Mouse (Mus musculus) heart, embryonic 13.5 days (tissue): ENCODE results near the gene Mrpl37. TPM values are rescaled to one million over a fixed set of nuclear protein-coding genes. Genes with fewer than 3 reads are reported as not detected.

Source experiments
- ATAC-seq: fragments of 200-750 bp; cut with Nextera tagmentation; 2 replicates; pipeline ENCODE4 v1.8.0; 2017; ENCODE audit warnings: moderate TSS enrichment; ENCODE audit not compliant: insufficient number of reproducible peaks, low FRiP score, low TSS enrichment; ENCODE audit errors: extremely low read depth
- H3K27ac ChIP-seq: fragments of 300-500 bp; sonication (generic); replicated peaks from 2 replicates; pipeline ENCODE4 v1.5.1; 2015; ENCODE audit warnings: moderate library complexity, mild to moderate bottlenecking, inconsistent platforms
- H3K27me3 ChIP-seq: fragments of 300-500 bp; sonication (generic); replicated peaks from 2 replicates; pipeline ENCODE4 v1.6.1; 2015; ENCODE audit warnings: mild to moderate bottlenecking, inconsistent platforms
- H3K36me3 ChIP-seq: fragments of 300-500 bp; sonication (generic); 2 replicates; pipeline ENCODE4 v1.6.1; 2015; ENCODE audit warnings: mild to moderate bottlenecking, inconsistent platforms
- H3K4me1 ChIP-seq: fragments of 300-500 bp; sonication (generic); 2 replicates; pipeline ENCODE4 v1.6.1; 2015; ENCODE audit warnings: inconsistent platforms
- H3K4me2 ChIP-seq: fragments of 300-500 bp; sonication (generic); 2 replicates; pipeline ENCODE4 v1.6.1; 2015; ENCODE audit warnings: inconsistent platforms, mild to moderate bottlenecking, moderate library complexity
- H3K4me3 ChIP-seq: fragments of 300-500 bp; sonication (generic); 2 replicates; pipeline ENCODE4 v1.5.1; 2015; ENCODE audit warnings: moderate library complexity, mild to moderate bottlenecking, inconsistent platforms
- H3K9ac ChIP-seq: fragments of 300-500 bp; sonication (generic); 2 replicates; pipeline ENCODE4 v1.6.1; 2015; ENCODE audit warnings: inconsistent platforms, mild to moderate bottlenecking, moderate library complexity
- H3K9me3 ChIP-seq: fragments of 300-500 bp; sonication (generic); 2 replicates; pipeline ENCODE4 v1.6.1; 2016; ENCODE audit warnings: inconsistent platforms
- WGBS: fragments of 180-500 bp; shearing (Covaris S2); methylation state at CpG from one replicate; pipeline ENCODE4 v1.1.7; 2015; ENCODE audit warnings: mixed read lengths; 5-methylcytosine and 5-hydroxymethylcytosine counted together
- polyA plus RNA-seq: library from polyadenylated mRNA; unstranded; fragments of >200 nt; fragmentation: Nextera tagmentation; extraction: Ambion mirVana; gene quantifications from 2 replicates; pipeline ENCODE4 v1.2.1, GENCODE M21; 2015

Gene Mrpl37
- polyA plus RNA-seq, 1 experiment from 2014 or later: 86.4 TPM

GRCm38 (mm10) chr4:107015971-107016511 lies 50.6 kb downstream of the Mrpl37 start:
- H3K4me3 ChIP-seq: no peak overlapping the region
- 64% methylated on average over 13 of the region's 13 CpGs for WGBS
- no peaks in the 10 kb centered on the region for H3K9me3 ChIP-seq
- H3K36me3 ChIP-seq: 0 out of 2 replicates have a peak, but pooled peaks cover 5% of the 10 kb centered on the region
- 0 out of 2 replicates have a peak overlapping the region, but pooled peaks have one; percentile 15 for H3K9ac ChIP-seq
- H3K27ac ChIP-seq: peak overlapping the region; percentile 24
- H3K4me2 ChIP-seq: no peak overlapping the region
- ATAC-seq: no peak
- no peaks in the 10 kb centered on the region for H3K27me3 ChIP-seq
- H3K4me1 ChIP-seq: peaks cover 97% of the 10 kb centered on the region

GRCm38 (mm10) chr4:107013817-107014260 lies 52.8 kb downstream of the Mrpl37 start:
- no peak overlapping the region for H3K4me2 ChIP-seq
- no peak overlapping the region for H3K4me3 ChIP-seq
- H3K36me3 ChIP-seq: peaks cover 19% of the 10 kb centered on the region
- ATAC-seq: no peak
- WGBS: 67% methylated on average over 9 of the region's 9 CpGs
- H3K27ac ChIP-seq: 0 out of 2 replicates have a peak overlapping the region, but pooled peaks have one; percentile 10
- H3K27me3 ChIP-seq: no peaks in the 10 kb centered on the region
- peaks cover 75% of the 10 kb centered on the region for H3K4me1 ChIP-seq
- H3K9me3 ChIP-seq: no peaks in the 10 kb centered on the region
- H3K9ac ChIP-seq: 0 out of 2 replicates have a peak overlapping the region, but pooled peaks have one; percentile 2

- no peak for ATAC-seq
- H3K27ac ChIP-seq: 0 out of 2 replicates have a peak overlapping the region, but pooled peaks have one; percentile 10
- WGBS: 81% methylated on average over 6 of the region's 6 CpGs
Observed at GRCm38 (mm10) chr4:107013119-107013816, 53.4 kb downstream of the Mrpl37 start.

GRCm38 (mm10) chr4:107012574-107012973 lies 54.1 kb downstream of the Mrpl37 start:
- ATAC-seq: no peak
- 77% methylated on average over 3 of the region's 3 CpGs for WGBS
- no peak overlapping the region for H3K27ac ChIP-seq

More at GRCm38 (mm10) chr4:107013119-107013816, 53.4 kb downstream of the Mrpl37 start:
- Histone ChIP-seq H3K9me3 (no peaks in the 10 kb centered on the region), H3K36me3 (peaks cover 19% of the 10 kb centered on the region), H3K4me3 (no peak overlapping the region), H3K4me1 (peaks cover 70% of the 10 kb centered on the region), H3K4me2 (no peak overlapping the region), H3K9ac (0 out of 2 replicates have a peak overlapping the region, but pooled peaks have one; percentile 2), H3K27me3 (no peaks in the 10 kb centered on the region)

GRCm38 (mm10) chr4:107012005-107012478 lies 54.6 kb downstream of the Mrpl37 start:
- no peak overlapping the region for H3K4me3 ChIP-seq
- peaks cover 19% of the 10 kb centered on the region for H3K36me3 ChIP-seq
- peaks cover 57% of the 10 kb centered on the region for H3K4me1 ChIP-seq
- 67% methylated on average over 13 of the region's 13 CpGs for WGBS
- H3K9ac ChIP-seq: no peak overlapping the region
- no peaks in the 10 kb centered on the region for H3K27me3 ChIP-seq
- no peak overlapping the region for H3K4me2 ChIP-seq
- no peak overlapping the region for H3K27ac ChIP-seq
- no peaks in the 10 kb centered on the region for H3K9me3 ChIP-seq
- ATAC-seq: no peak

More at GRCm38 (mm10) chr4:107012574-107012973, 54.1 kb downstream of the Mrpl37 start:
- H3K4me3 ChIP-seq: no peak overlapping the region
- peaks cover 19% of the 10 kb centered on the region for H3K36me3 ChIP-seq
- H3K9ac ChIP-seq: no peak overlapping the region
- no peaks in the 10 kb centered on the region for H3K9me3 ChIP-seq
- no peaks in the 10 kb centered on the region for H3K27me3 ChIP-seq
- H3K4me2 ChIP-seq: no peak overlapping the region
- H3K4me1 ChIP-seq: peaks cover 63% of the 10 kb centered on the region

GRCm38 (mm10) chr4:107011325-107012004 lies 55.2 kb downstream of the Mrpl37 start:
- H3K4me2 ChIP-seq: no peak overlapping the region
- H3K27me3 ChIP-seq: no peaks in the 10 kb centered on the region
- 82% methylated on average over 8 of the region's 8 CpGs for WGBS
- no peaks in the 10 kb centered on the region for H3K9me3 ChIP-seq
- no peak overlapping the region for H3K4me3 ChIP-seq
- H3K27ac ChIP-seq: no peak overlapping the region
- H3K9ac ChIP-seq: no peak overlapping the region
- peaks cover 51% of the 10 kb centered on the region for H3K4me1 ChIP-seq
- H3K36me3 ChIP-seq: peaks cover 19% of the 10 kb centered on the region
- no peak for ATAC-seq

- Histone ChIP-seq H3K4me2 (no peak overlapping the region), H3K4me1 (peaks cover 44% of the 10 kb centered on the region), H3K27ac (no peak overlapping the region), H3K4me3 (no peak overlapping the region), H3K9me3 (no peaks in the 10 kb centered on the region), H3K36me3 (peaks cover 14% of the 10 kb centered on the region), H3K9ac (no peak overlapping the region), H3K27me3 (no peaks in the 10 kb centered on the region)
- ATAC-seq: no peak
- WGBS: 92% methylated on average over 7 of the region's 7 CpGs
Observed at GRCm38 (mm10) chr4:107009548-107009947, 57.1 kb downstream of the Mrpl37 start.

- Histone ChIP-seq H3K4me2 (no peak overlapping the region), H3K27me3 (no peaks in the 10 kb centered on the region)
- ATAC-seq: no peak
Observed at GRCm38 (mm10) chr4:107008161-107008560, 58.5 kb downstream of the Mrpl37 start.

GRCm38 (mm10) chr4:107007359-107007758 lies 59.3 kb downstream of the Mrpl37 start:
- ATAC-seq: no peak
- 80% methylated on average over 8 of the region's 8 CpGs for WGBS

More at GRCm38 (mm10) chr4:107008161-107008560, 58.5 kb downstream of the Mrpl37 start:
- no peak overlapping the region for H3K27ac ChIP-seq
- peaks cover 42% of the 10 kb centered on the region for H3K4me1 ChIP-seq
- no peak overlapping the region for H3K4me3 ChIP-seq
- 79% methylated on average over 2 of the region's 2 CpGs for WGBS
- H3K36me3 ChIP-seq: peaks cover 14% of the 10 kb centered on the region
- no peaks in the 10 kb centered on the region for H3K9me3 ChIP-seq
- no peak overlapping the region for H3K9ac ChIP-seq

GRCm38 (mm10) chr4:107006807-107007206 lies 59.9 kb downstream of the Mrpl37 start:
- Histone ChIP-seq H3K9me3 (no peaks in the 10 kb centered on the region), H3K4me1 (peaks cover 42% of the 10 kb centered on the region), H3K9ac (no peak overlapping the region), H3K36me3 (peaks cover 14% of the 10 kb centered on the region), H3K27me3 (no peaks in the 10 kb centered on the region), H3K27ac (no peak overlapping the region), H3K4me2 (no peak overlapping the region), H3K4me3 (no peak overlapping the region)
- 81% methylated on average over 6 of the region's 6 CpGs for WGBS
- no peak for ATAC-seq

More at GRCm38 (mm10) chr4:107007359-107007758, 59.3 kb downstream of the Mrpl37 start:
- Histone ChIP-seq H3K4me1 (peaks cover 42% of the 10 kb centered on the region), H3K27me3 (no peaks in the 10 kb centered on the region), H3K4me2 (no peak overlapping the region), H3K36me3 (peaks cover 14% of the 10 kb centered on the region), H3K27ac (no peak overlapping the region), H3K9me3 (no peaks in the 10 kb centered on the region), H3K9ac (no peak overlapping the region), H3K4me3 (no peak overlapping the region)

- Histone ChIP-seq H3K9me3 (no peaks in the 10 kb centered on the region), H3K27ac (no peak overlapping the region), H3K27me3 (no peaks in the 10 kb centered on the region), H3K4me3 (no peak overlapping the region), H3K4me2 (no peak overlapping the region), H3K9ac (no peak overlapping the region), H3K36me3 (peaks cover 14% of the 10 kb centered on the region), H3K4me1 (peaks cover 42% of the 10 kb centered on the region)
- ATAC-seq: no peak
- 70% methylated on average over 4 of the region's 4 CpGs for WGBS
Observed at GRCm38 (mm10) chr4:107006229-107006628, 60.4 kb downstream of the Mrpl37 start.
